Mouse (Mus musculus) frontal cortex, postnatal 10 days (tissue): Measurements from ENCODE around the gene Vmn1r116.
"Not testable (repeated sequence)": the region's sequence is repeated elsewhere in the genome, so short reads cannot be mapped to it uniquely, and the experiment has no call there.

ENCODE experiments used
- DNase-seq, 2 experiments: peaks; one replicate each; pipeline ENCODE4 v3.0.0; 2022; ENCODE audit warnings: low spot score in 2 of 2, mixed read lengths in 1 of 2

Vmn1r116 gene

GRCm38 (mm10) chr7:20871956-20872355 lies at the start of gene Vmn1r116:
Vmn1r116 (plus strand) TSS chr7:20872256.
- not testable (repeated sequence) for DNase-seq

- DNase-seq = not testable (repeated sequence)
Observed at GRCm38 (mm10) chr7:20844885-20845284, 27.2 kb upstream of the Vmn1r116 start, which contains the start of gene Vmn1r115. Vmn1r115 (minus strand) TSS chr7:20844985.

GRCm38 (mm10) chr7:20884021-20884420 lies 12.0 kb downstream of the Vmn1r116 start, which contains the start of gene Vmn1r117:
Vmn1r117 (minus strand) TSS chr7:20884121.
- not testable (repeated sequence) for DNase-seq

- not testable (repeated sequence) for DNase-seq
Observed at GRCm38 (mm10) chr7:20912247-20912646, 40.2 kb downstream of the Vmn1r116 start, which contains the start of gene Vmn1r118. Vmn1r118 (minus strand) TSS chr7:20912347.
